ENCODE assay signal across 11 mouse cellular contexts in the genomic region with DNA sequence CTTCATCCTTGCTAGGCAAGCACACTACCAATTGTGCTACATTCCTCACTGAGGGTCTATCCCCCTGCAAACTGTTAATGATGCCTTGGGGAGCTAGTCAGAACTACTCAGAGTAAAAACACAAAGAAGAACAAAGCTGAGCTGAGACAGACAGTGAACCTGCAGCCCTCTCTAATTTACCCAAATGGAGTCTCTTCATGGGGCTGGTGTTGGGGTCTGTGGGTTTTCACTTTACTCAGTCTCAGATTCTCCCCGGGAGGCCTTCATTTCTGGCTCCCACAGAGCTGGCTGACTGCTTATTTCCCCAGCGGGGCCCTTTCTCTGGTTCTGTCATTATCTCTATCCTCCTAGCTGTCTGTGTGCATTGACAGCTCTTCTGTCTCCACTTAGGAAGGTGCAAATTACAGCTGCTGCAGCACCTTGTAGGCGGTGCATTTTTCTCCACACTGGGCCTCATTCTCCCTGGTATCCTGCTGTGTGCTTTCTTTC.
DNase-seq lines count a peak whose midpoint lies in the region; ATAC-seq lines count a peak whose summit lies in the region.
"Had no signal": no experiment of that assay in that cellular context is flagged by ENCODE, and none has a peak within 500 bp of the region (broad histone marks: within the 10 kb centered on the region; RNA-seq: fewer than 3 reads in every experiment).

No protein-coding gene starts in this region.

- no peak for DNase-seq in heart, postnatal 10 days
- peak; percentile 63 for DNase-seq in midbrain, embryonic 14.5 days
- DNase-seq in urinary bladder, postnatal 36 days (ENCODE audit: low spot score in 2 of 2) = no peak
- no peak for DNase-seq in kidney, adult 9 months
- no peak for DNase-seq in adrenal gland, postnatal 25 days
- DNase-seq: cerebellum, postnatal 14 days; gastrocnemius, postnatal 25 days had no signal

- H3K9me3 ChIP-seq in heart, embryonic 11.5 days (replicated peaks; ENCODE audit: control insufficient read depth, low read length) = no peaks in the 10 kb centered on the region
- no peaks in the 10 kb centered on the region for H3K9me3 ChIP-seq in embryonic facial prominence, embryonic 12.5 days
- H3K9me3 ChIP-seq in forebrain, embryonic 16.5 days (ENCODE audit: control insufficient read depth, low read length) = no peaks in the 10 kb centered on the region
- H3K9me3 ChIP-seq in midbrain, embryonic 14.5 days (ENCODE audit: control insufficient read depth, low read length) = no peaks in the 10 kb centered on the region

- no peak overlapping the region for H3K9ac ChIP-seq in heart, embryonic 11.5 days (ENCODE audit: low read depth, low read length)
- H3K9ac ChIP-seq in embryonic facial prominence, embryonic 12.5 days = no peak overlapping the region
- no peak overlapping the region for H3K9ac ChIP-seq in forebrain, embryonic 16.5 days (replicated peaks; ENCODE audit: low read depth, low read length)
- no peak overlapping the region for H3K9ac ChIP-seq in midbrain, embryonic 14.5 days (replicated peaks; ENCODE audit: low read length)

- H3K27ac ChIP-seq in heart, embryonic 11.5 days (ENCODE audit: low read depth, low read length) = 0 out of 2 replicates have a peak overlapping the region, but pooled peaks have one; percentile 41
- no peak overlapping the region for H3K27ac ChIP-seq in embryonic facial prominence, embryonic 12.5 days
- H3K27ac ChIP-seq in forebrain, embryonic 16.5 days (ENCODE audit: low read length) = peak overlapping the region; percentile 72
- H3K27ac ChIP-seq in midbrain, embryonic 14.5 days (replicated peaks; ENCODE audit: low read depth, low read length) = peak overlapping the region; percentile 58

- H3K4me1 ChIP-seq in heart, embryonic 11.5 days (ENCODE audit: control insufficient read depth, insufficient read depth, low read length) = peaks cover 3% of the 10 kb centered on the region; the same call in 1 of the 2 replicates
- H3K4me1 ChIP-seq in embryonic facial prominence, embryonic 12.5 days = peaks cover 11% of the 10 kb centered on the region; the same call in 1 of the 2 replicates
- peaks cover 9% of the 10 kb centered on the region; the same call in 1 of the 2 replicates for H3K4me1 ChIP-seq in forebrain, embryonic 16.5 days (replicated peaks; ENCODE audit: control insufficient read depth, insufficient read depth, low read length)
- peaks cover 13% of the 10 kb centered on the region; the same call in 1 of the 2 replicates for H3K4me1 ChIP-seq in midbrain, embryonic 14.5 days (ENCODE audit: control insufficient read depth, insufficient read depth, low read length)

- 10% methylated on average over 3 of the region's 3 CpGs for WGBS in heart, embryonic 11.5 days (ENCODE audit: insufficient replicate concordance)
- 18% methylated on average over 3 of the region's 3 CpGs for WGBS in embryonic facial prominence, embryonic 12.5 days
- 3% methylated on average over 3 of the region's 3 CpGs for WGBS in forebrain, embryonic 16.5 days
- WGBS in midbrain, embryonic 14.5 days = 23% methylated on average over 3 of the region's 3 CpGs

- no peak overlapping the region for H3K4me3 ChIP-seq in heart, embryonic 11.5 days (ENCODE audit: low read depth, low read length)
- H3K4me3 ChIP-seq in embryonic facial prominence, embryonic 12.5 days = no peak overlapping the region
- H3K4me3 ChIP-seq in forebrain, embryonic 16.5 days (replicated peaks; ENCODE audit: low read length) = no peak overlapping the region
- H3K4me3 ChIP-seq in midbrain, embryonic 14.5 days (replicated peaks; ENCODE audit: low read depth, low read length) = no peak overlapping the region
- H3K4me3 ChIP-seq: erythroblast, embryonic 14.5 days had no signal

- H3K4me2 ChIP-seq in heart, embryonic 11.5 days = peak overlapping the region; percentile 22
- no peak overlapping the region for H3K4me2 ChIP-seq in embryonic facial prominence, embryonic 12.5 days (replicated peaks)
- H3K4me2 ChIP-seq in forebrain, embryonic 16.5 days (ENCODE audit: low read length) = no peak overlapping the region
- no peak overlapping the region for H3K4me2 ChIP-seq in midbrain, embryonic 14.5 days (ENCODE audit: low read length)

- H3K36me3 ChIP-seq in heart, embryonic 11.5 days (ENCODE audit: control insufficient read depth, insufficient read depth, low read length) = no peaks in the 10 kb centered on the region
- no peaks in the 10 kb centered on the region for H3K36me3 ChIP-seq in embryonic facial prominence, embryonic 12.5 days
- no peaks in the 10 kb centered on the region for H3K36me3 ChIP-seq in forebrain, embryonic 16.5 days (ENCODE audit: control insufficient read depth, insufficient read depth)
- H3K36me3 ChIP-seq in midbrain, embryonic 14.5 days (ENCODE audit: control insufficient read depth, insufficient read depth, low read length) = no peaks in the 10 kb centered on the region

- H3K27me3 ChIP-seq in heart, embryonic 11.5 days (ENCODE audit: control insufficient read depth, insufficient read depth, low read length) = no peaks in the 10 kb centered on the region
- H3K27me3 ChIP-seq in embryonic facial prominence, embryonic 12.5 days = no peaks in the 10 kb centered on the region
- H3K27me3 ChIP-seq in forebrain, embryonic 16.5 days (replicated peaks; ENCODE audit: control insufficient read depth, insufficient read depth, low read length) = no peaks in the 10 kb centered on the region
- H3K27me3 ChIP-seq in midbrain, embryonic 14.5 days (ENCODE audit: control insufficient read depth, insufficient read depth, low read length) = no peaks in the 10 kb centered on the region

- no peak for ATAC-seq in heart, embryonic 11.5 days (replicated peaks; ENCODE audit: insufficient number of reproducible peaks, low FRiP score, low TSS enrichment)
- peak; percentile 69; the same call in 1 of the 2 replicates for ATAC-seq in embryonic facial prominence, embryonic 12.5 days (ENCODE audit: insufficient number of reproducible peaks, insufficient read depth, low FRiP score, low TSS enrichment)
- peak; percentile 89 for ATAC-seq in forebrain, embryonic 16.5 days
- ATAC-seq in midbrain, embryonic 14.5 days (ENCODE audit: low FRiP score, low TSS enrichment) = peak; percentile 60; the same call in 1 of the 2 replicates

- intact Hi-C loops in heart, postnatal 10 days (cut with DNase I) = no loop called here
